Mouse (Mus musculus) adrenal gland, postnatal 36 days (tissue): ENCODE results near the gene Dync1i1. TPM values are rescaled to one million over a fixed set of nuclear protein-coding genes. Genes with fewer than 3 reads are reported as not detected.

ENCODE experiments used
- DNase-seq, 2 experiments: peaks; one replicate each; pipeline ENCODE4 v3.0.0; 2021; ENCODE audit warnings: mixed read lengths in 1 of 2
- total RNA-seq, 2 experiments: library from RNA; stranded (reverse); gene quantifications; 2 replicates each; pipeline ENCODE4 v1.2.3; 2021

Gene Dync1i1
- total RNA-seq, 2 experiments from 2014 or later: 1.1 to 1.8 TPM

DNA sequence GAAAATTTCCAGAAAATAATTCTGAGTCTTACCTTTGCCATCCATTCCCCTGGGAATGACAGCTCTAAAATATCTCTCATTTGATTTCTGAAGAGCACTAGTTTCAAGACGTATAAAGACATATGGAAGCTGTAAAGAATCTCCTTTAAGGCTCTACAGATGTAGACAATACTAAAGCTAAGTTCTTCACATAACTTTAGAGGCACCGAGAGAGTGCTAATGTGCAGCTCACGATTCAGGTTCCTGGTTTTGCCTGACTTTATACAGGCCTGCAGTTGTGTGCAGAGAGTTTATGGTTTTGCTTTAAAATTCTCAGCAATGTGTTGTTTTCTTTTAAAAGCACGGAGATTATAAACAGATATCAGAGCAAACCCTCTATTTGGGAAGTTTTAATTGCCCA, 242.1 kb downstream of the Dync1i1 start:
- no peak for DNase-seq

DNA sequence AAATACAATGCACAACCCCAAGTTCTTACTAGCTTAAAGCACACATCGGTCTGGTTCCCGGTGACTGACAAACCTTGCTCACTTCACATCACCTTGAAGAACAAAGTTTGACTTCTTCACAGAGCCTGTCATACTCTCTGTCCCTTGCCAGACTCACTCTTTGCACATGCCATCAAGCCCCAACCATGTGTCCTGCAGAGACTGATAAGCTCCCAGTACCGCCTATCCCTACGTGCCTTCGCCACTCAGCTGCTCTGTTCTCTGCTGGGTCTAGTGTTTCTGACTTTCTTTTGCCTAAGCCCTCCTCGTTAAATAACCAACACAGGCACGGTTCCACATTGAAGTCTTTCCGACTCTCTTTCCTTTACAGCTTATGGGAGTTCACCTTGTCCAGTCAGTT, 244.2 kb downstream of the Dync1i1 start:
- DNase-seq: no peak

DNA sequence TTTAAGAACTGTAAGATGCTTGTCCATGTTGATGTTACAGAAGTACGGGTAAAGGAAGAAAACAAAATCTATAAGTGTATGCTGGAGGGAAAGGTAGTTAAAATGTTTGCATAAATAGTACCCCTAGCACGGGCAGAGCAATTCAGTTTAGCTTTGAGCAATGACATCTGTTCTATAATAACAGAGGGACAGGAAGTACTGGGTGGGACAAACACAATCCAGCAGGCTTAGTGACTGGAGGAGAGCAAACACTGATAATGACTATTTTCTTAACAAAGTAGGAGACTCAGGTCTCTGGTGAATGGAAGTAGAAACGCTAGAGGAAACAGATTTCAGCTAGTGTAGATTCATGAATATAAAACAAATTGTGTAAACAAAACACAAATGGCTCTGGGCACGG, 250.8 kb downstream of the Dync1i1 start:
- no peak for DNase-seq

DNA sequence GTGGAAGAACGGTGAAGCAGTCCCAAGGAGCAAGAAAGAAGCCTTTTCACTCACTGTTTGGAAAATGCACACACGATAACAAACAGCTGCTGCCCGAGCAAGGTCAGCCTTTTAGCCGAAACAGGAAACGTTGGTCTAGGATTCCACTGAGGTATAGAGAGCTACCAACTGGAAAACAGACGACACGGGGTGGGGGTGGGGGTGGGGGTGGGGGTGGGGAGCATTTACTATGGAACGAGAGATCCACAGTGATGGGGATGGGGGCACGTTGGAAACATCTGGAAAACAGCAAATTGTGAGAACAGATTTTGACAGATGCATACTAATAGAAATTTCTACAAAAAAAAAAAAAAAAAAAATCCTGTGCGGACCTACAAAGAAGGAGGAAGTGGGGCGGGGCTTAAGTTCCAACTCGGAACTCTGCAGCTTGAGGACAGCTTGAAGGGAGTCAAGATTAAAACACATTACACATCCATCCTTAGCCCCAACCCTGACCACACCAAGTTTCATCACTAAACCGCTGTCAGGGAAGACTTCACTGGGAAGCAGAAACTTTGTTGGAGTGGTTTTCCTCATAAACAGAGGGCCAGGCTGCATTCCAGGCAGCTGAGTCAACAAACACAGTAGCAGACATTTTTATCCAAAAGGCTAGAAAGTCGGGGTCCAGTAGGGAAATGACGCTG, 251.9 kb downstream of the Dync1i1 start:
- no peak for DNase-seq

DNA sequence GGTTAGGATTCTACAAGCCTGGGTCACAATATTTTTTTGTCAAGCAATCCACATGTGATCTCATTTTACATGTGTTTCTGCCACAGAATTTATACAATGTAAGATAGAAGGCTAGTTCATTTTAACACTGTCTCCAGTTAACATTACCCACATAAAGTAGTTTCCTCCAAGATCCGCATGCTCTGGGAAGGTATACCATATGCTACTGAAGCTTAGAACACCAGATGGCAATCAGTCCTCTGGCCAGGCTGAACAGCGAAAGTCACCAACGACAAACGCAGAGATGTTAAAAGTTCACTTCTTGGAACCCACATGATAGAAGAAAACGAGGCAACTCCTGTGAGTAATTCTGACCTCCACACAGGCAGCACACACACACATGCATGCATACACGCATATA, 265.8 kb downstream of the Dync1i1 start:
- DNase-seq: no peak

DNA sequence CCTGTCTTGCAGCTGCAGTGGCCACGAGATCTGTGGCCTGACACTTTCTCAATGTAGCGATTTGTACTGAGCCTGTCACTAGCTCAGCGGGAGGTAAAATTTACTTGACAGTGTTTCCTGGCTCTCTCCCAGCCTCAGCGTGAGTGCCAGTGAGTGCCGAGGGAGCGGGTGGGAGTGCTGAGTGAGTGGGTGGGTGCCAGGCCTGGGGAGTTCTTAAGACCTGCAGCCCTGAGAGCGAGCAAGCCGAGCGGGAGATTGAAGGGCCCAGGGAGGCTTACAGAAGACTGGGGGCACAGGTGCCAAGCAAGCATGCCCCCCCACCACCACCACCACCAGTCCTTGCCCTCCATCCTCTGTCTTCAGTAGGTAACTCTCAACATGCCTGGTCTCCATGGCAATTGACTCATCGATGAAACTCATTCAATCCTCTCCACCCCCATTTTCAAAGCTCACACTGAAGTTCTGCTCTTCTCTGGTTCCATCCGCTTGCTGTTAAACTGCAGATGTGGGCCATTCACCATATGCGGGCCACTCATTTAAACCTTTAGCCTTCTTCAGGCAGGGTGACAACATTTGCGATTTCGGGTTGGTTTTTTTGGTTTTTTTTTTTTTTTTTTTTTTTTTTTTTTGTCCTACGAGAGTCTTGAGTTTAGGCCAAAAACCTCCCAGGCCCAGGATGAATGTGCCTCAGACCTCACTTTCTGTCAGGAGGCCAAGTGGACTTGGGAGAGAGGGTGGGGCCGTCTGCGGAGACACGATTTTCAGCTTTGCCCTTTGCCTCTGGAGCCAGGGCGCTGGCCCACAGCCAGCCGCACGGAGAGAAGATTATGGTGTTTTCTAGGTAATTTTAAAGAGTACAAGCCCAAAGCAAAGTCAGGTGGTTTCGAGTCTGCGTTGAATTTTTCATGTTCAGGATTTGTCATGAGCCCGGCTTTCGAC, 266.6 kb downstream of the Dync1i1 start:
- peak; percentile 52 to 72 for DNase-seq

DNA sequence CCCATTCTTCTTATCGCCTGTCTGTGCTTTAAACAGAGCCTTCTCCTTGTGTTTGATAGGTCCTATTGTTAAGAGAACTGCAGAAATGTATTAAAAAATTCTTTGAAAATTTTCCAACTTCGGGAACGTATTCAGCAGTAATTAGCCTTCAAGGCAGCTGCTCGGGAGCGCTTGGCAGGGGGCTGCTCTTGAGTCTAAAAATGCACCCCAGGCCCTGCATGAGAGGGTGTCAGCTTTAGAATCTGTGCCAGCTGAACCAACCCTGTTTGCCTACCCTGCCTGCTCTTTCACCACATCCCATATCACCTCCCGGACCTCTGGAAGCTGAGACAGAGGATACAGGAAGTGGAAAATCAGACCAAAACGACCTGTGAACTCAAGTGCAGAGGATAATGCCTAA, 267.6 kb downstream of the Dync1i1 start:
- no peak for DNase-seq

DNA sequence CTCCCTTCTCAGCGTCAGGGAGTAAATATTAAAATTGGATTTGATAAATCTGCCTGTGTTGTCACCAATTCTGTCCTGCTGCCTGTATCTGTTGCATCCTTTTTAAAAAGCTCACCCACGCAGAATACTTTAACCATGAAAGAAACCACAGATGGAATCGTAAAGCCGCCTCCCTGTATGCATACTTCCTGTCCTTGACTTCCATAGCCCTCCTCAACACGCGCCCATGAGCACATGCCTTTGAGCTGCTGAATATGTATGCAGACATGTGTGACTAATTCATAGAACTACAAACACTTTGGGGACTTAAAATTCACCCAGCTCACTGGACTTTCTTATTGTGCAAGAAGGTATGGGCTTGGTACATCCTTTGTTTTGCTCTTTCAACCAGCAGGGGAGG, 272.1 kb downstream of the Dync1i1 start:
- DNase-seq: no peak

DNA sequence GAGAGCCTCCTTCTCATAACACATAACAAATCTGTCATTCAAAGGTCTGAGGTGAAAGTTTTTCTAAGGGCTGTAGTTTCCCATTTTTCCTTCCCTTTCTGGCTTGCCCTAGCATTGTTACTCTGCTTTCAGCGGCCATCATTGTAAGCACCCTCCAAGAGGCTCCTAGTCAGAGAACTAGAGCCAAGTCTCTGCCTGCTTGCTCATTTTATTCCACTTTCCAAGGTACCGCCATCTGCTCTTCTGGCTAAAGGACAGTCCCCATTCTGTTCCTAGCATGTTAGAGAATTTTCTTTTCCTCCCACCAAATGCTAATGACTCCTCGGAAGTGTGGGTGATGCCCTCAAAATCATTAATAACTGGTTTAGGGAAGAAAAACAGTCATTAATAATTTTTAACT, 276.6 kb downstream of the Dync1i1 start:
- DNase-seq: no peak

DNA sequence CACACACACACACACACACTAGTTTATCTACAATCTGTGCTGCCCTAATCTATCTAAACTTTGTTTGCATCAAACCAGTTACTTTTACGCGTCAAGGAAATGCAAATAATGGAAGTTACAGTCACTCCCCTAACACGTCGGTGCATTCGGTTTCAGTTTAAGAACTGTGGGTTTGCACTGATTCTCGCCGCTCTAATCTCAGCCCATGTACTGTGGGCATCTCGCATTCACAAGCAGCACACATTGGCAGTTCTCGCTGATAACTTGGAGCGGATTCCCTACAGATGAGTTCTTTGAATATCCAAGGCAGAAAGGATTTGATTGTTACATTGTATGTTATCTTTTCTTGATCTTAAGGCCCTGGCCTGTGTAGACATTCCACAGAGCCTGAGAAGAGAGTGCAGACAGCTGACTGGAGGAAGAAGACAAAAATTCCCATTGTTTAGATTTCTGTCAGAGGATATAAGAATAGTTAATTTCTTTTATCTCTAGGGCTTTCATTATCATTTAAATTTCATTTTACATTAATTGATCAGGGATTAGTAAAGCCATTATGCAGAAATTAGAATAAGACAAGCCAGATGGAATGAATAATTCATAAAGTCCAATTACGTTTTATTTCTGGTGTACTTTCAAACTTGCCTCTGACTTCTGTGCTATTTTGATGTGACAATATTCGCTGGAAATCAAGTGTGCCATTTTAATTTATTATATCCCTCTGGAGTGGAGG, 279.5 kb downstream of the Dync1i1 start:
- no peak for DNase-seq

DNA sequence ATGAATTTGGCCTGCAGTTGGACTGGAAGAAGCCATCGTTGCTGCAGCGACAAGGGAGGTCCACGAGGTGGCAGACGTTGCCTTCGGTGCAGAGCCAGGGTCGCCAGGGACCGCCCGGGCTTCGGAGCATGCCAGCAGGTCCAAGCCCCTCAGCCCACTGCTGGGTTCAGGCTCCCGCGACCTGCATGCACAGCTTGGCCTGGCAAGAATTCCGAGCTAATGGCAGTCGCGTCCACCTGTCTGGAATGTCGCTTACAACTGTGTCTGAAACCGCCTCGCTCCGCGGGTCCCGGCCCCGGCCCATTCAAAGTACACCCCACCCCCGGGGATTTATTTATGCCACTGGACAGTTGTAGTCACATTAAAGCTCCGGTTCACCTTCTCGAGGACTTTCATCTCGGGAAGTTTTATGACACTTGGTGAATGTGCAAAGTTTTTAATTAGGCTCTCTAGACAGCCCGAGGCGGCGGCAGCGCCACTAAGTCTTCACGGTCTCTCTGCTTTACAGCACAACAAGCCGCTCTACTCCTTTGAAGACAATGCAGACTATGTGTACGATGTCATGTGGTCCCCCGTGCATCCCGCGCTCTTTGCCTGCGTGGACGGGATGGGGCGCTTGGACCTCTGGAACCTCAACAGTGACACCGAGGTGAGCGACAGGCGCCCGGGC, 280.5 kb downstream of the Dync1i1 start:
- peak; percentile 74 to 79 for DNase-seq

DNA sequence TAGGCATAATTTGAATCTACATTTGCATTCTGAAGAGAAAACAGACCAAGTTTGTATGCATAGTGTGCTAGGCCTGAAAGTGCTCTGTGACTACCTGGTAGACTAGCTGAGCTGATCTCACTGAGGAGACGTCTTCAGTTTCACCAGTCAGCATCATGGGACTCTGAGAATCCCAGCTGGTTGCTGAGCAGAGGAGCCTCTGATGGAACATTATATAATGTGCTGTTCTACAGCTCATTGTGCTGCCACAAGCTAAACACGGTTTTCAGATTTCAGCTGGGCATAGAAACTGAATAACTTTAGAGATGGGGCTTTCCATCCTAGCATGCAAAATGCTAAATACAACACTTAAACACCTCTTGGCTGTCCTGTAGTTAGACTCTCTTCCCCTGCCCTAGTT, 285.9 kb downstream of the Dync1i1 start:
- no peak for DNase-seq

DNA sequence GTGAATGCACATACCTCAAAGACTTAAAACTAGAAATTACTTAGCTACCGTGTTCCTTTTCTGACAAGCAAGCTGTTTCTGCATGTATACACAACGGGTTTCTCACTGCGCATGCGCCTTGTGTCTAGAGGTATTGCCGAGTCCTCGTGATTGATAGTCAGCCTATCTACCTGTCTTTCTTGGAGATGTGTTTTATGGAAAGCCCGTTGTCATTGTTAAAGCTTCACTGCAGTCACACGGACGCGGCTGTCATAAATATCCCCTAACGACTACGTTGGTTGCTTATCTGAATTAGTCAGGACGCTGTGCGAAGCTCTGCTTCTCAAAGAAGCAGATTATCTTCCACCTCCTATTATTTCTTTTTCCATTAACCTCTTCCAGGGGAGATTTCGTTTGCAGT, 290.2 kb downstream of the Dync1i1 start:
- DNase-seq: no peak

DNA sequence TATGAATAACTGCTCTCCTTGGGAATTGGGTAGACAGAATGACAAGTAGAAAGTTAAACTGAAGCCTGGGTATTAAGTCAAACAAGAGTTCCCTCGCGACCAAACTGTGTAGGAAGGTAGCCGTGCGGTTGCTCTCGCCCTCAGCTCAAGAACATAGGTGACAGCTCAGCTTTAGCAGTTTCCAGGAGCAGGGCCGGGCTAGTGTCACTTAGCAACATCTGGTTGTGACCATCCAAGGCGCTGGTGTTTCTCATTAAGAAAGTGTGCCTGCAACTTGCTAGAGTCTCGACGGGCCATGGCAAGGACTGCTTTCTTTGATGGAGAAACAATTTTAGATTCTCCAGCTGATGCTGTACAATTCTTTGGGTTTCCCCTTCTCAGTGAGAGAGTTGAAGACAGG, 291.5 kb downstream of the Dync1i1 start:
- DNase-seq: no peak

DNA sequence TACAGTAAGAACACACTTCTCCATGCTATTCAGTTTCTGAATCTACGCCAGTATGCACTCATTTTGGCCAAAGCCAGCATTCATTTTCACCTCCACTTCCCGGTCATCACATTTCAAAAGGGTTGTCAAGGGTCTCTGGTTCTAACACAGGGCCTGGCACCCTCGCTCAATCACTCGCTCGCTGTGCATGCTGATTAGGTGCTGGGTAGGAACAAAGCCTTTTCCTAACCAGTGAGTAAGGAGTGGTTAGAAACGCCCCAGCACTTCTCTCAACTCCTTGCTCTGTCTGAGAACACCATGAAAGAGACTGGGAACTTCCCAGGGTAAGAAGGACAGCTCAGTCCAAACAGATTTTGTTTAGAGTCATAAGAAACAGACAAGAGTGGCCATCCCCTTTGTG, 298.5 kb downstream of the Dync1i1 start:
- no peak for DNase-seq

DNA sequence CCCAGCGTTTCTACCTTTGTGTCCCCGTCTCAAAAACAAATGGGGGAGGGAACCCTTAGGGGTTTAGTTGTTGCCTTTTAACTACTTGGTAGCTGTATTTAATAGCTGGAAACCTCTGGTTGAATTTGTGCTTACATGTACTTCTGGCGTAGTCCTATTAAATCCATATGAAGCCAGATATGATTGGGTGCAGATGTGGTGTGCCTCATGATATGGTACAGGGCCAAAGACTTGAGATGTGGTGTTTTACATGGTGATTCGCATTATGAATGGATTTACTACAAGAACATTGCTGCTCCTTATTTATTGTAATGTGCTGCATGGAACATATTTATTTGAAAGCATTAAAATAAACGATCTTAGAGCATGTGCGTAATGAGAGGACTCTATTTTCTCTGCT, 302.2 kb downstream of the Dync1i1 start:
- DNase-seq: no peak

DNA sequence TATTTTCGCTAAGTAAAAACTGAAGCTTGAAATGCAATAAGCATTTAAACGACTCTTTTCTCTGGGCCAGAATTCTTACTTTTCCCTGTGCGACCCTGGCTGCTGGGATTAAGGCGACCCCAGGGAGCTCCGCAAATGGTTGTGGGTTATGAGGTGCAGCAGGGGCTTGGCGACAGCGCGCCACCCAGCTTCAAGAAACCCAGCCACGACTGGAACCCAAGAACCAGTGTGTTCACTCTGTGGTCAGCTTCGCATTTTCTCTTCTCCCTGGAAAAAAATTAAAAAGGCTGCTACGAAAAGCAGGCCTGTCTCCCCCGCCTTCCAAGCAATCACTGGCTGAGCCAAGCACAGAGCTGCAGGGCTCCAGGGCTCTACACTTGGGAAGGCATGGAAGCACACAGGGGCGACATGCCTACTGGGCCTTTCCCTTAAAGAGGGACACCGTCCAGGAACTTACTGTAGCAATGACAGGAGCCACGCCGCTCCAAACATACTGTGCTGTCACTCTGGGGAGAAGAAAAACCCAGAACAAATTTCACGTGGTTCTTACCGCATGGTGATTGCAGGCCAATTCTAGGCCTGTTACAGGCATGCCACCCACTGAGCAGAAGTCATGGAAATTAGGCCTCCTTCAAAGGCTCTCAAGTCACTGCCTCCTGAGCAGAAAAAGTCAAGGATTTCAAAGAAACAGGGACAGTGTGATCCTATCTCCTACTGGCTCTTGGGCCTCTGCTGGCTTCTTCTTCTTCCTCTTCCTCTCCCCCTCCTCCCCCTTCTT, 313.5 kb downstream of the Dync1i1 start:
- DNase-seq: no peak

DNA sequence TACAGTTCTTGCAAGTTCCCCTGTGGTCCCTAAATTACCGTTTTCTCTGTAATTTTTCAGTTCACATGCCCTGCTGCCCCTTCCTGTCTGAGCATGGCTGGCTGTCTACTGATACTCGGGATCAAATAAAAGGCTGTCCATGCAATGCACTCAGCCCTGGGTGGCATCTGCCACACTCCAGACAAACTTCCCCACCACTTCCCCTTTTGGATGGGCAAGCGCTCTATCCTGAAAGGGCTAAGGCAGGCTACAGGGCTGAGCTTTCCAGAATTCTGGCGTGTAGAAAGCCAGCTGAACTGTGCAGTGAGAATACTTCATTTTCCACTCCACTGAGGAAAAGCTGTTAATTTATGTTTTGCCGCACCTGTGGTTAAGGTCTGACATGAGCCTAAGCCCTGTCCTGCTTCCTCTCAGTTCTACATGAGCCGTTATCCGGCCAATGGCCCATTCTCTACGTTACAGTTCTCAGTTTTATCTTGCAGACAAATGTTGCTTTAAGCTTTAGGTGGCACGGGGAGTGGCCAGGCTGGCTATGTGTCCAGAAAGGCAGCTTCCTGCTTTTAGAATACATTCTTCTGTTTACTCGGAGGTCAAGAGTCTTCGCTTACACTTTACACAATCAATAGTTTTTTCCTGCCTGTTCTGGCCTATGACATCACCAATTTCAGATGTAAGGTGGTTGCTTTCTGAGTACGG, 321.4 kb downstream of the Dync1i1 start:
- no peak for DNase-seq

DNA sequence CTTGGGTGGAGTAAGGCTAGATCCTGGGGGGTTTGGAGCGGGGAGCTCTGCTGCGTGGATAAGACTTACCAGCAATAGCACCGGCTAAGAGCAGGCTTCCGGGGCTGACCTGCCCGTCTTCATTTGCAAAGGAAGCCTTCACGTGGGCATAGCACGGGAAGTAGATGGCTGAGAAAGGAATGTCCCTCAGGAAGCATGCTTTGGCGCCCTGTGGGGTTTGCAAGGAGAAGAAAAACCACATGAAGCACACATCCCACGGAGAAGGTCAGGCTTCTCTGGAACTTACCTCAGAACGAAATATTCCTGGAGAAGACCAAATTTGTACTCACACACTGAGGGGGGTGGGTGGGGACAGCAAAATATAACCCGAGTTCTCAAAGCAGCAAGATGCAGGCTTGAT, 327.3 kb downstream of the Dync1i1 start:
- no peak for DNase-seq

DNA sequence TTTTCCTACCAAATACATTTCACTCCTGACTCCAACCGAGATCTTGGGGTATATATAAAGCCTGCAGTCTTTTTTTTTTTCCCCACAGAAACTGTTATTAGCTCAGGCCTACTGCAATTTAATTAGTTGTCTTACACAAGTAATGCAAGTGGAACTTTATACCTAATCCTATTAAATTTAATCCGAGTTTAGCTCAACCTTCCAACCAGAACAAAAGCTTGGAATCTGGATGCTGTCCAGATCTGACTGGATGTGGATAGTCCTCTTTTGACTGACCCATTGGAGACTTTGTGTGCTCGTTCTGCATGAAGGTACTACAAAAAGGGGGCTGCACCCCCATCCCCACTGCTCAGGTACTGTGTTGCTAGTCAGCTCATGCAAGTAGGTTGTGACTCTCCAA, 328.5 kb downstream of the Dync1i1 start:
- DNase-seq: no peak

DNA sequence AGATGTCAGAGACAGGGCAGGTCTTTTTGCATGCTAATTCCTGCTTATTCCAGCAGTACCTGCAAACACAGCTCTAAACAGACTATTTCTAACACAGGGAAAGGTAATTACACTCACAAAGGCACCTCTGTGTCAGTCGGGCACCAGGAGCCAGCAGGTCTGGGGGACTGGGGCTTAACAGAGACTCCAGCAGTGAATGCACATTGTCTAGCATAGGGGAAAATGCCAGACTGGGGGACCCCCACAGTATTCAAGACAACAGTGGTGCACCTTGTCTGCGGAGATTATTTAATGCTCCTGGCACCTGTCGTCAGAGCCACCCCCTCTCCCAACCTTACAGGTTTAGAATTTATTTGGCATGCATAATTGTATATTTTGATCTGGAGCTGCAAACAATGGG, 333.1 kb downstream of the Dync1i1 start:
- DNase-seq: no peak
